21 mouse cellular contexts compared by ENCODE assay signal in genomic region chr19:29909166-29909565, GRCm38 (mm10). TPM values are rescaled to one million over a fixed set of nuclear protein-coding genes. Genes with fewer than 3 reads are reported as not detected.
"Had no signal": no experiment of that assay in that cellular context is flagged by ENCODE, and none has a peak within 500 bp of the region (broad histone marks: within the 10 kb centered on the region; RNA-seq: fewer than 3 reads in every experiment).

No protein-coding gene starts in this region.

- ATAC-seq: midbrain, embryonic 16.5 days had no signal

- H3K27ac ChIP-seq: midbrain, embryonic 10.5 days; midbrain, embryonic 12.5 days; neural tube, embryonic 13.5 days; neural tube, embryonic 15.5 days had no signal

- H3K36me3 ChIP-seq: midbrain, embryonic 10.5 days; midbrain, embryonic 12.5 days; neural tube, embryonic 13.5 days; neural tube, embryonic 15.5 days had no signal

- H3K27me3 ChIP-seq: midbrain, embryonic 12.5 days; neural tube, embryonic 13.5 days; neural tube, embryonic 15.5 days had no signal

- H3K4me1 ChIP-seq: midbrain, embryonic 10.5 days; midbrain, embryonic 12.5 days; neural tube, embryonic 13.5 days; neural tube, embryonic 15.5 days had no signal

- H3K9ac ChIP-seq: lung, embryonic 14.5 days; midbrain, embryonic 12.5 days; neural tube, embryonic 13.5 days; neural tube, embryonic 15.5 days had no signal

- H3K9me3 ChIP-seq: midbrain, embryonic 10.5 days; midbrain, embryonic 12.5 days; neural tube, embryonic 13.5 days; neural tube, embryonic 15.5 days had no signal

- DNase-seq: lung, adult 18-20 months; lung, embryonic 14.5 days; lung, postnatal 10 days; lung, postnatal 4 days; midbrain, embryonic 14.5 days; retina, postnatal 1 day; right cerebral cortex, adult 18-20 months; right cerebral cortex, postnatal 25 days; right cerebral cortex, postnatal 4 days; spleen, adult 18-20 months; thymus, adult 2 months; thymus, postnatal 25 days; thymus, postnatal 4 days had no signal

- H3K4me2 ChIP-seq: lung, embryonic 14.5 days; midbrain, embryonic 12.5 days; neural tube, embryonic 13.5 days; neural tube, embryonic 15.5 days had no signal

- H3K4me3 ChIP-seq: midbrain, embryonic 10.5 days; midbrain, embryonic 12.5 days; myocyte; neural tube, embryonic 13.5 days; neural tube, embryonic 15.5 days had no signal

RNA-seq across cellular contexts. Expression of gene Il33, which starts 15.7 kb away (rescaled TPM):
- total RNA-seq: megakaryocyte, adult 5-6 weeks; megakaryocyte-erythroid progenitor cell, adult 5-6 weeks had no signal
